Mouse (Mus musculus): ENCODE measurements around the gene Cblc.
A peak's percentile ranks its signal among the peaks of the same experiment; 100 is the strongest.

Gene Cblc

GRCm38 (mm10) chr7:19750217-19751069 is 46.2 kb downstream of the Cblc start, which contains the start of gene Nectin2:
Gene Nectin2 (minus strand): TSS chr7:19750483.
- peak; percentile 90 for DNase-seq (ENCODE audit: low spot score)

DNA sequence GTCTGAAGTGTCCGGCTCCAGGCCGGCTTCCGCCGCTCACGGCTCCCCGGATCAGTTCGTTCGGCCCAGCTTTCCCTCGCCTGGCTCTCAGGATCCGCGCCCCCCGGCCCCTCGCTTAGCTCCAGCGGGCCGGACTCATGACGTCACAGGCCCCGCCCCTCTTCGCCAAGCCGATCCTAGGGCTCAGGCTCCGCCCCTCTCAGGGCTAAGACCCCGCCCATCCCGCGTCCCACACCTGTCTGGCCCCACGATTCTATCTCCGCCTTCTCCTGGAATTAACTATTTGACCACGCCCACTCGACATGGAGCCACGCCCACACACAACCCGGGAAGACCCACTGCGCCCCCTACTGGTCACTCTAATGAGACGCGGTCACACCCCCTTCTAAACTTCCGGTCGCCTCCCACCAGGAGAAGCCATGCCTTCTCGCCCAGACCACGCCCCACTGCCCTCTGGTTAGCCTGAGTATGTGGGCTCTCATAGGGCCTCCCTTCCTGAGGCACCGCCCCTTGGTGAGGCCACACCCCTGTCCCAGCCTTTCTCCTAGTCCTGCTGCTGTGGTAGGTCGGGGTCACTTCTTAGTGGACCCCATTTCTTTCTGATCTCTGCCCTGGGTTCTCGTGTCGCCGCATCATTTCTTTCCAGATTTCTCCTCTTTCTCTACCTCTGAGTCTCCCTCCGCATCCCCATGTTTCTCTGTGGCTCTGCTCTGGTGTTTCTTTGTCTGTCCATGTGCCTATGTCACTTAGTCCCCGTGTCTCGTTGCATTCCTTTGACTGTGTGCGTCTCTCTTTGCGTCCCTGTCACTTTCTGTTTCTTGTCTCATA is 47.0 kb downstream of the Cblc start:
- DNase-seq (ENCODE audit: low spot score) = peak; percentile 99

GRCm38 (mm10) chr7:19748219-19749195 is 48.1 kb downstream of the Cblc start:
- peak; percentile 80 for DNase-seq (ENCODE audit: low spot score)

DNA sequence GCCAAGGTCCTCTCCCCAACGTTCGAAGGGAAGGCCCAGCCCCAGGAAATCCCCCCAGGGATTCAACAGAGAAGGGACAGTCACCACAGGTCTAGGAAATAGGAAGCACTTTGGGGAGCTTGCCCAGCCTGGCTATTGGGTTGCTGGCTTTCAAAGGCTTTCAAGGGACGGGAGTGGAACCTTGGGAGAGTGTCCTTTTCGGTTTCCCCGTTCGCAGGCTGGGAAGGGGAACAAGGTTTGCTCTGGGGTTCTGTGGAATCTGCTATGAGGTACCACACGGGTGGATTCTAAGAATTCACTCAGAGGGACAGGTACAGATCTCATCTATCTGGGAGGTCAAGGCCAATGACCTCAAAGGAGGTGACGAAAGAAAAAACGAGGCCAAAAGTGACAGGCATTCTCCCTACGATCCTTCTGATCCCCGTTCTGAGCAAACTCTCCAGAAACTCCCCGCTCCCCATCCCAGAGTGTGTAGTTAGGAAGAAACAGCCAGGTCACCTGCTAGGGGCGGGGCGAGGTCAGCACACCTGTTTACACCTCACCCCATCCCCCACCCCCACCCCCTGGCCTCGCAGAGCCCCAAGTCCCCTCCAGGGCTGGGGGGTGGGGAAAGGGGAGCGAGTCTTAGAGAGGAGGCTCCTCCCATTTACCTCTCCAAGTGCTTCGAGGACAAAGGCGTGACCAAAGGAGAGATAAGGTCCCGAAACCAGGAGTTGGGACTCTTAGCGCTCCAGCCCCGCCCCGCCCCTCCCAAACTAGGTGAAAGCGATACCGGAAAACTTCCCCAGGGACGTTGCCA is 49.0 kb downstream of the Cblc start:
- peak; percentile 45 for DNase-seq (ENCODE audit: low spot score)

DNA sequence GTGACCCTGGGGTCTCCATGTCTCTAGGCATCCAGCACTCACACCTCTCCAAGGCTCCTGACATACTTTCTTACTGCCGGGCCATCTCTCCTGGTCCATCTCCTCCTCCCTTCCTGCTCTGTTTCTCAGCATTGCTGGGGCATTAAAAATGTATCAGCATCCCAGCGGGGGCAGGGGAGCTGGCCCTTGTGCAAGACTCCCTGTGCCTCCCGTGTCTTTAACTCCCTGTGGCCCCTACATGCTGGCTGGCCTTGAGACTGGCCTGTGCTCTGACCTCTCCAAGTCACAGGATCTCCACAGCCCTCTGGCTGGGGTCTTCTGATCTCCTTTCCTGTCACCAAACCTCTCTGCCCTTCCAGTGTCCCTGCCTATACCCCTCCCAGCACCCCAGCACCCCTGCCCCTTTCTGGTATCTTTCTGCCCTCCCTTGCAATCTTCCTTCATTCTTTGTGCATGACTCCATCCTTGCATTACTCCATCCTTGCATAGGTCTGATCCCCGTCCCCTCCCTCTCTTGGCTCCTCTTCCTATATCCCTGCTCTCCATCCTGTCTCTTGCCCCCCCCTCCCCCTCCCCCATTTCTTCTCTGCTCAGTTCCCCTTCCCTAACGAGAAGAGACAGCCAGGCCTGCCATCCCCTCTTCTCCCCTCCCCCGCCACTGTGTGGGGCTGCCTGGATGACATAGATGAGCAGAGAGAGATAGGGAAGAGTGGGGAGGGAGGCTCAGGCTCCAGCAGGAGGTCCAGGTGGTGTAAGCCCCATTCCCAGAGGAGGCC is 50.0 kb downstream of the Cblc start:
- DNase-seq (ENCODE audit: low spot score) = no peak

DNA sequence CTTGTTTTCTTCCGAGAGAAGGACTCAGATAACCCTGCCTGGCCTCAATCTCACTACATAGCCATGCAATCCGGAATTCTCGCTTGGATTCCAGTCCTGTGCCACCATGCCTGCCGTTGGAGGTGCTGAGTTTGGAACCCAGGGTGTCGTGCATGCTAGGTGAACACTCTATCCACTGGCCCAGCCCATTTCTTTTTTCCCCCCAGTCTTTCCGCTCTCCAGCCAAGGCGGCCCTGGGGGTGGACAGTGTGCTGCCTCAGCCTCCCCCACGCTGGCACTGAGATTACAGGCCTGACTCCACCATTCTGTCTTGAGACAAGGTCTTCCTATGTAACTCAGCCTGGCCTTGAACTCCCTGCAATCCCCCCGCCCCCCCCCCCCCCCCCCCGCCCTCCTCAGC is 50.6 kb downstream of the Cblc start:
- no peak for DNase-seq (ENCODE audit: low spot score)

DNA sequence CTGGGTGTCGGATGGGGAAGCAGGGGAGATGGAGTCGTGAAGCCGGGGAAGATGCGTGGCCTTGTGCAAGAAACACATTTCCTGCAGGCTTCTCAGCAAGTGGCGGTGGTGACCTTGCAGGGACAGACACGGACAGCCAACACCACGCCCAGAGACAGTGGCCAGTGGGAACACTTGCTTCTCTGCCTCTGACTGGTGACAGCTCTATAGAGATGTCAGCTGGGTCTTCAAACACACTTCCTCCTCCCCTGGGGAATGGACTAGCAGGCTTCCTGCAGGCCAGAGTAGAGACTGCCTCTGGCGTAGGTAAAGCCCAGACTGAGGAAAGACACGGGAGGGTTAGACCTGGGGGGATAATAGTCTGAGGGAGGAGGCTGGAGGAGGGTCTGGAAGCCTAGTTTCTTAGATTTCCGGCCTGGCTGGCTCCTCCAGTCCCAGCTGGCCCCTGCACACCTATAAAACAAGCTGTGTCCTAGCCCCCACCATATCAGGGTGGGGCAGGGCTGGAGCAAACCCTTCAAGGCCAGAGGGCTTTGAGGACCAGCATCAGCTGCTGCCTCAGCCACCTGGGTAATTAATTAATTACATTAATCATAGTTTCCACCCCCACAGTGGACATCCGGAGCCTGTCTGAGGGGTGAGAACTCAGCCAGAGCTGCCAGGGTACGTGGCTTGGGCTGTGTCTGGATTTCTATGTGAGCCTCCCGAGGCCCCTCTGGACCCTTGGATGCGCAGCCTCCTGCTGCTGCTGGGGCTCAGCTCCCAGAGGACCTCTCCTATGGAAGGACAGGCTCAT is 51.8 kb downstream of the Cblc start:
- peak; percentile 33 for DNase-seq (ENCODE audit: low spot score)

DNA sequence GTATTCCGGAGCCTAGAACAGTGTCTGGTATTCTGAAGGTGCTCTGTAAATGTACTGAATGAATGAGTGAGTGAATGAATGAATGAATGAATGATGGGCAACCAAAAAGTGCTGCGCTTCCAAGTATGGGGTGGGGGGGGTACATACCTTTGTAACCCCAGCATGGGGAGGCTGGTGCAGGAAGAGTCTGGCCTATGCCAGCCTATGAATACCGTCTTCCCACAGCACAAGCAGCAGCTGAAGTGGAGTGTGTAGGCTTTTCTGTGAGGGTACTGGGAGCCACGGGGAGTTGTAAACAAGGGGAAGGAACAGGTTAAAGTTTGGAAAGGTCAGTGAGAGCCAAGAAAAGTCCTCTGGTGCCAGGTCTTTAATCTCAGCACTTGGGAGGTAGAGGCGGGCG is 52.8 kb downstream of the Cblc start:
- no peak for DNase-seq (ENCODE audit: low spot score)

GRCm38 (mm10) chr7:19742468-19742867 is 54.1 kb downstream of the Cblc start:
- no peak for DNase-seq (ENCODE audit: low spot score)

DNA sequence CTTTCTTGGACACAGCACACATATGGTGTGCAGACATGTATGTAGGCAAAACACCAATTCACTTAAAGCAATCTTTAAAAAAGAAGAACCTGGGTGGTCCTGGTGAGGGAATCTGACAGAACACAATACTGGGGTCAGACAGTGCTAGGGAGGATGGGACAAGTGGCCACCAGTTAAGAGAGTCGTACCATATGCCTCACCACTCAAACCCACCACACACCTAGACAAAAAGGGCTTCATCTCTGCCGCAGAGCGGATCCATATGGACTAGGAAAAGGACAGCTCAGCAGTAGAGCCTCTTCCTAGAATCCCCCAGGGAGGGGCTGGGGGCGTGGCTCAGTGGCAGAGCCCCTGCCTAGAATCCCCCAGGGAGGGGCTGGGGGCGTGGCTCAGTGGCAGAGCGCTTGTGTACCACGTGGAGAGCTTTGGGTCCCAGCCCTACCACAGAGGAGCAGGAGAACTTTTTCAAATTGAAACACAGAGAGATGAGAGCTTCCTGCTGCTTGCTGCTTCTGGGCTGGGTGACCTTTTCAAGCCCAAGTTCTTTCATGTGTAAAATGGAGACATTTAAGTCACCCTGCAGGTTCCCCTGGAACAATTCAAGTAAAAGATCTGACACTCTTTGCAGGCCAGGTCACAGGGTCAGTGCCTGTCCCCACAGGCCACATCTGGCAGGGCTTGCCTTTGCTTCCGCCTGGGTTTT is 55.1 kb downstream of the Cblc start:
- peak; percentile 76 for DNase-seq (ENCODE audit: low spot score)

GRCm38 (mm10) chr7:19740269-19740668 is 56.3 kb downstream of the Cblc start:
- DNase-seq (ENCODE audit: low spot score) = no peak

GRCm38 (mm10) chr7:19738771-19739170 is 57.8 kb downstream of the Cblc start:
- DNase-seq (ENCODE audit: low spot score) = no peak

GRCm38 (mm10) chr7:19736389-19737057 is 60.1 kb downstream of the Cblc start:
- no peak for DNase-seq (ENCODE audit: low spot score)

DNA sequence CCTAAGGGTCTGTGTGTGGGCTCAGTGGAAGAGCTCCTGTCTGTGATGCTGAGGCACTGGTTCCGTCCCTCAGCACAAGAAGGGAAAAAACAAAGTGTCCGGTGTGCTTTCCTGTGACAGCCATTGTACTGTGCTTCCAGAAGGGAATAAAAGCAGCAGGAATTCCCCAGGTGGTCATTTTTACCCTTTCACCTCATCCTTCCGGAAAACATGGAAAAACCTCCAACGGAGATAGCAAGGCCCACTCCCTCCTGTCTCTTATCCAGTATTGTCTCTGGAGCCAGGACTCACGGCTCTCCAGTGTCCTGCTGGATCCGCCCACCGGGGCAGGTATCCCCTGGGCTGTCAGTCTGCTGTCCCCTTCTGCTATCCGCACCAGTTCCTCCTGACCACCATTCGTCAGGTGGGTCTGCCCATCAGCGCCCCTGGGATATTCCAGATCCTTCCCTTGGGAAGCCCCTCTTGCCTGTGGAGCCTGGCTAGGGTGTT is 62.4 kb downstream of the Cblc start:
- no peak for DNase-seq (ENCODE audit: low spot score)
